Mouse (Mus musculus) testis, adult 2 months (tissue): ENCODE results near the gene Clca3a2.

Experiments used
- CTCF ChIP-seq: fragments of 200-500 bp; IDR thresholded peaks from 2 replicates; pipeline ENCODE4 v1.5.1; 2012; ENCODE audit warnings: low read depth, mild to moderate bottlenecking, inconsistent platforms, low read length, moderate library complexity; ENCODE audit not compliant: control insufficient read depth, insufficient read depth, insufficient replicate concordance
- POLR2A ChIP-seq: fragments of 200-500 bp; IDR thresholded peaks from 2 replicates; pipeline ENCODE4 v1.6.1; 2012; ENCODE audit warnings: low read depth, mild to moderate bottlenecking, inconsistent platforms, low read length, moderate library complexity; ENCODE audit not compliant: control insufficient read depth

- TF ChIP-seq POLR2A (no peak), CTCF (no peak)
Measured at GRCm38 (mm10) chr3:144823331-144823730, 4.0 kb upstream of the Clca3a2 start.
